11 mouse cellular contexts compared by ENCODE assay signal in genomic region chr7:24379934-24380333, GRCm38 (mm10). TPM values are rescaled to one million over a fixed set of nuclear protein-coding genes. Genes with fewer than 3 reads are reported as not detected.
A peak's percentile ranks its signal among the peaks of the same experiment; 100 is the strongest.
DNase-seq lines count a peak whose midpoint lies in the region; ATAC-seq and TF ChIP-seq lines count a peak whose summit lies in the region.
"Had no signal": no experiment of that assay in that cellular context is flagged by ENCODE, and none has a peak within 500 bp of the region (broad histone marks: within the 10 kb centered on the region; RNA-seq: fewer than 3 reads in every experiment).

No protein-coding gene starts in this region.

- H3K4me3 ChIP-seq in kidney, postnatal 0 days (replicated peaks; ENCODE audit: low read depth, low read length) = no peak overlapping the region
- no peak overlapping the region for H3K4me3 ChIP-seq in embryonic facial prominence, embryonic 14.5 days (ENCODE audit: low read depth, low read length)
- H3K4me3 ChIP-seq in liver, embryonic 16.5 days (ENCODE audit: low read depth, low read length) = no peak overlapping the region
- H3K4me3 ChIP-seq in heart, embryonic 12.5 days = no peak overlapping the region
- H3K4me3 ChIP-seq in forebrain, embryonic 16.5 days (replicated peaks; ENCODE audit: low read length) = no peak overlapping the region
- H3K4me3 ChIP-seq: forebrain, embryonic 12.5 days; layer of hippocampus, adult 2 months had no signal

- H3K27ac ChIP-seq in kidney, postnatal 0 days = no peak overlapping the region
- H3K27ac ChIP-seq in embryonic facial prominence, embryonic 14.5 days (replicated peaks; ENCODE audit: low read depth, low read length) = no peak overlapping the region
- peak overlapping the region; percentile 98 for H3K27ac ChIP-seq in liver, embryonic 16.5 days (ENCODE audit: low read length)
- no peak overlapping the region for H3K27ac ChIP-seq in heart, embryonic 12.5 days (ENCODE audit: poor library complexity, severe bottlenecking)
- H3K27ac ChIP-seq in forebrain, embryonic 16.5 days (ENCODE audit: low read length) = no peak overlapping the region
- H3K27ac ChIP-seq: forebrain, embryonic 12.5 days; layer of hippocampus, adult 2 months had no signal

- WGBS in kidney, postnatal 0 days = 30% methylated on average over 7 of the region's 7 CpGs
- WGBS in embryonic facial prominence, embryonic 14.5 days = 19% methylated on average over 7 of the region's 7 CpGs
- WGBS in liver, embryonic 16.5 days (ENCODE audit: insufficient replicate concordance) = 57% methylated on average over 7 of the region's 7 CpGs
- 49% methylated on average over 7 of the region's 7 CpGs for WGBS in heart, embryonic 12.5 days
- 76% methylated on average over 7 of the region's 7 CpGs for WGBS in forebrain, embryonic 16.5 days

- H3K4me1 ChIP-seq in kidney, postnatal 0 days (replicated peaks; ENCODE audit: insufficient read depth, low read length) = peaks cover 7% of the 10 kb centered on the region; the same call in 1 of the 2 replicates
- H3K4me1 ChIP-seq in embryonic facial prominence, embryonic 14.5 days (ENCODE audit: control insufficient read depth, insufficient read depth, low read length) = peaks cover 16% of the 10 kb centered on the region
- H3K4me1 ChIP-seq in liver, embryonic 16.5 days (ENCODE audit: control insufficient read depth, low read depth, low read length) = peaks cover 90% of the 10 kb centered on the region
- peaks cover 14% of the 10 kb centered on the region for H3K4me1 ChIP-seq in heart, embryonic 12.5 days (replicated peaks)
- peaks cover 8% of the 10 kb centered on the region; the same call in 1 of the 2 replicates for H3K4me1 ChIP-seq in forebrain, embryonic 16.5 days (replicated peaks; ENCODE audit: control insufficient read depth, insufficient read depth, low read length)

- no peak overlapping the region for H3K9ac ChIP-seq in kidney, postnatal 0 days (ENCODE audit: low read depth, low read length)
- H3K9ac ChIP-seq in embryonic facial prominence, embryonic 14.5 days (ENCODE audit: low read depth, low read length) = no peak overlapping the region
- H3K9ac ChIP-seq in liver, embryonic 16.5 days (ENCODE audit: low read depth, low read length) = peak overlapping the region; percentile 41
- H3K9ac ChIP-seq in heart, embryonic 12.5 days = no peak overlapping the region
- H3K9ac ChIP-seq in forebrain, embryonic 16.5 days (replicated peaks; ENCODE audit: low read depth, low read length) = no peak overlapping the region
- H3K9ac ChIP-seq: forebrain, embryonic 12.5 days had no signal

- no peak overlapping the region for H3K4me2 ChIP-seq in kidney, postnatal 0 days (ENCODE audit: low read length)
- no peak overlapping the region for H3K4me2 ChIP-seq in embryonic facial prominence, embryonic 14.5 days (ENCODE audit: low read depth, low read length)
- H3K4me2 ChIP-seq in liver, embryonic 16.5 days (ENCODE audit: low read depth, low read length) = no peak overlapping the region; the same call in 1 of the 2 replicates
- no peak overlapping the region for H3K4me2 ChIP-seq in heart, embryonic 12.5 days
- H3K4me2 ChIP-seq in forebrain, embryonic 16.5 days (ENCODE audit: low read length) = no peak overlapping the region
- H3K4me2 ChIP-seq: forebrain, embryonic 12.5 days had no signal

- no peak for TF ChIP-seq CTCF in kidney, postnatal 0 days (IDR thresholded peaks at IDR 0.05; ENCODE audit: low read depth)

- no peaks in the 10 kb centered on the region for H3K36me3 ChIP-seq in kidney, postnatal 0 days (ENCODE audit: insufficient read depth, low read length)
- no peaks in the 10 kb centered on the region for H3K36me3 ChIP-seq in embryonic facial prominence, embryonic 14.5 days (ENCODE audit: control insufficient read depth, insufficient read depth, low read length)
- peaks cover 80% of the 10 kb centered on the region for H3K36me3 ChIP-seq in liver, embryonic 16.5 days (ENCODE audit: control insufficient read depth, insufficient read depth)
- H3K36me3 ChIP-seq in heart, embryonic 12.5 days = no peaks in the 10 kb centered on the region
- H3K36me3 ChIP-seq in forebrain, embryonic 16.5 days (ENCODE audit: control insufficient read depth, insufficient read depth) = no peaks in the 10 kb centered on the region
- H3K36me3 ChIP-seq: forebrain, embryonic 12.5 days had no signal

- DNase-seq in kidney, postnatal 0 days (ENCODE audit: low spot score) = peak; percentile 59
- DNase-seq in kidney, adult 9 months = no peak
- peak; percentile 64 for DNase-seq in embryonic facial prominence, embryonic 14.5 days (ENCODE audit: low spot score)
- DNase-seq in thymus, postnatal 36 days = peak; percentile 83 to 91
- no peak for DNase-seq in heart, adult 18-20 months
- DNase-seq: heart, postnatal 36 days had no signal

- no peak for ATAC-seq in kidney, postnatal 0 days (replicated peaks; ENCODE audit: low FRiP score, low read depth)
- ATAC-seq in embryonic facial prominence, embryonic 14.5 days (ENCODE audit: low read depth) = no peak; the same call in 1 of the 2 replicates
- ATAC-seq in liver, embryonic 16.5 days (ENCODE audit: low read depth) = no peak
- no peak for ATAC-seq in heart, embryonic 12.5 days (ENCODE audit: insufficient number of reproducible peaks, low FRiP score)
- no peak for ATAC-seq in forebrain, embryonic 16.5 days

- H3K9me3 ChIP-seq in kidney, postnatal 0 days (replicated peaks; ENCODE audit: low read length) = no peaks in the 10 kb centered on the region
- H3K9me3 ChIP-seq in embryonic facial prominence, embryonic 14.5 days (ENCODE audit: control insufficient read depth, low read length) = no peaks in the 10 kb centered on the region
- no peaks in the 10 kb centered on the region for H3K9me3 ChIP-seq in liver, embryonic 16.5 days (replicated peaks; ENCODE audit: control insufficient read depth, low read length)
- no peaks in the 10 kb centered on the region for H3K9me3 ChIP-seq in heart, embryonic 12.5 days (replicated peaks)
- H3K9me3 ChIP-seq in forebrain, embryonic 16.5 days (ENCODE audit: control insufficient read depth, low read length) = no peaks in the 10 kb centered on the region
- H3K9me3 ChIP-seq: forebrain, embryonic 12.5 days had no signal

- no peaks in the 10 kb centered on the region for H3K27me3 ChIP-seq in kidney, postnatal 0 days (ENCODE audit: insufficient read depth, low read length)
- peaks cover 7% of the 10 kb centered on the region; the same call in 1 of the 2 replicates for H3K27me3 ChIP-seq in embryonic facial prominence, embryonic 14.5 days (replicated peaks; ENCODE audit: control insufficient read depth, insufficient read depth, low read length)
- no peaks in the 10 kb centered on the region for H3K27me3 ChIP-seq in liver, embryonic 16.5 days (ENCODE audit: control insufficient read depth, insufficient read depth, low read depth, low read length)
- H3K27me3 ChIP-seq in heart, embryonic 12.5 days (replicated peaks) = peaks cover 19% of the 10 kb centered on the region
- H3K27me3 ChIP-seq in forebrain, embryonic 16.5 days (replicated peaks; ENCODE audit: control insufficient read depth, insufficient read depth, low read length) = peaks cover 5% of the 10 kb centered on the region; the same call in 1 of the 2 replicates

RNA-seq across cellular contexts. Expression of gene Kcnn4, which starts 9.9 kb away (rescaled TPM):
- polyA plus RNA-seq in kidney, postnatal 0 days (2015; fragmentation: Nextera tagmentation; extraction: Ambion mirVana) = 8.0 and 9.6 TPM in 2 replicates
- 4.1 and 5.8 TPM in 2 replicates for polyA plus RNA-seq in embryonic facial prominence, embryonic 14.5 days (2014; fragmentation: Nextera tagmentation; extraction: Ambion mirVana)
- 91.9 and 93.4 TPM in 2 replicates for polyA plus RNA-seq in liver, embryonic 16.5 days (2015; fragmentation: Nextera tagmentation; extraction: Ambion mirVana)
- 6.9 and 7.8 TPM in 2 replicates for polyA plus RNA-seq in heart, embryonic 12.5 days (2016; fragmentation: Nextera tagmentation; extraction: Ambion mirVana)
- total RNA-seq in heart, adult 18-20 months (2021) = 1 to 10 TPM in 1 of 2 experiments, under 1 TPM in 1; 0.69 to 2.4 TPM
- polyA plus RNA-seq in forebrain, embryonic 16.5 days (2015; fragmentation: Nextera tagmentation; extraction: Ambion mirVana) = 0.63 and 0.80 TPM in 2 replicates

RNA-seq across cellular contexts. Expression of gene Smg9, which starts 19.5 kb away (rescaled TPM):
- 20.6 and 20.8 TPM in 2 replicates for polyA plus RNA-seq in kidney, postnatal 0 days (2015; fragmentation: Nextera tagmentation; extraction: Ambion mirVana)
- 17.6 and 19.9 TPM in 2 replicates for polyA plus RNA-seq in embryonic facial prominence, embryonic 14.5 days (2014; fragmentation: Nextera tagmentation; extraction: Ambion mirVana)
- polyA plus RNA-seq in liver, embryonic 16.5 days (2015; fragmentation: Nextera tagmentation; extraction: Ambion mirVana) = 12.8 and 14.3 TPM in 2 replicates
- polyA plus RNA-seq in heart, embryonic 12.5 days (2016; fragmentation: Nextera tagmentation; extraction: Ambion mirVana) = 21.4 and 21.6 TPM in 2 replicates
- 1 to 10 TPM; 6.6 to 8.4 TPM for total RNA-seq in heart, adult 18-20 months (2021)
- polyA plus RNA-seq in forebrain, embryonic 16.5 days (2015; fragmentation: Nextera tagmentation; extraction: Ambion mirVana) = 30.3 and 35.2 TPM in 2 replicates

RNA-seq across cellular contexts. Expression of gene Lypd5, which starts 30.9 kb away (rescaled TPM):
- not detected in 2 replicates for polyA plus RNA-seq in kidney, postnatal 0 days (2015; fragmentation: Nextera tagmentation; extraction: Ambion mirVana)
- polyA plus RNA-seq in embryonic facial prominence, embryonic 14.5 days (2014; fragmentation: Nextera tagmentation; extraction: Ambion mirVana) = 2.4 and 4.9 TPM in 2 replicates
- not detected in 2 replicates for polyA plus RNA-seq in liver, embryonic 16.5 days (2015; fragmentation: Nextera tagmentation; extraction: Ambion mirVana)
- not detected in 2 replicates for polyA plus RNA-seq in heart, embryonic 12.5 days (2016; fragmentation: Nextera tagmentation; extraction: Ambion mirVana)
- total RNA-seq in heart, adult 18-20 months (2021) = not detected
- polyA plus RNA-seq in forebrain, embryonic 16.5 days (2015; fragmentation: Nextera tagmentation; extraction: Ambion mirVana) = not detected in 2 replicates
- total RNA-seq: heart, postnatal 36 days; layer of hippocampus, adult 2 months had no signal
- polyA plus RNA-seq: forebrain, embryonic 12.5 days had no signal

RNA-seq across cellular contexts. Expression of gene Tescl, which starts 46.2 kb away (rescaled TPM):
- 0.27 and 0.45 TPM in 2 replicates for polyA plus RNA-seq in kidney, postnatal 0 days (2015; fragmentation: Nextera tagmentation; extraction: Ambion mirVana)
- not detected in 2 replicates for polyA plus RNA-seq in embryonic facial prominence, embryonic 14.5 days (2014; fragmentation: Nextera tagmentation; extraction: Ambion mirVana)
- polyA plus RNA-seq in liver, embryonic 16.5 days (2015; fragmentation: Nextera tagmentation; extraction: Ambion mirVana) = not detected in 2 replicates
- polyA plus RNA-seq in heart, embryonic 12.5 days (2016; fragmentation: Nextera tagmentation; extraction: Ambion mirVana) = 0.31 TPM in 1 of 2 replicates, not detected in the other
- total RNA-seq in heart, adult 18-20 months (2021) = under 1 TPM in 1 of 2 experiments, not detected in 1; 0.32 TPM
- polyA plus RNA-seq in forebrain, embryonic 16.5 days (2015; fragmentation: Nextera tagmentation; extraction: Ambion mirVana) = not detected in 2 replicates
- total RNA-seq: heart, postnatal 36 days; layer of hippocampus, adult 2 months had no signal
- polyA plus RNA-seq: forebrain, embryonic 12.5 days had no signal

Comparison
In these comparisons a context has a peak if more than half of its experiments do, and no peak if none do; other contexts are left out.
1. DNase-seq: peak in kidney, postnatal 0 days (single experiment), embryonic facial prominence, embryonic 14.5 days (single experiment) and thymus, postnatal 36 days (2 of 2); none in kidney, adult 9 months (single experiment) and heart, adult 18-20 months (0 of 2).